Mouse (Mus musculus) kidney, embryonic 14.5 days (tissue): ENCODE data around the gene Stra6. TPM values are rescaled to one million over a fixed set of nuclear protein-coding genes. Genes with fewer than 3 reads are reported as not detected.

ENCODE experiments used
- ATAC-seq: fragments of 200-750 bp; cut with Nextera tagmentation; 2 replicates; pipeline ENCODE4 v1.8.0; 2017; ENCODE audit warnings: moderate number of reproducible peaks, mild to moderate bottlenecking, moderate TSS enrichment, moderate library complexity; ENCODE audit not compliant: low FRiP score, low TSS enrichment
- H3K27ac ChIP-seq: fragments of 300-500 bp; sonication (generic); 2 replicates; pipeline ENCODE4 v1.5.1; 2014; ENCODE audit warnings: low read depth, mild to moderate bottlenecking, low read length, moderate library complexity, mixed read lengths
- H3K27me3 ChIP-seq: fragments of 300-500 bp; sonication (generic); 2 replicates; pipeline ENCODE4 v1.6.1; 2014; ENCODE audit warnings: mild to moderate bottlenecking, low read length; ENCODE audit not compliant: control insufficient read depth, insufficient read depth
- H3K36me3 ChIP-seq: fragments of 300-500 bp; sonication (generic); 2 replicates; pipeline ENCODE4 v1.6.1; 2014; ENCODE audit warnings: low read length, mixed read lengths; ENCODE audit not compliant: control insufficient read depth, insufficient read depth
- H3K4me1 ChIP-seq: fragments of 300-500 bp; sonication (generic); 2 replicates; pipeline ENCODE4 v1.6.1; 2014; ENCODE audit warnings: low read length, mixed read lengths; ENCODE audit not compliant: control insufficient read depth, insufficient read depth
- H3K4me2 ChIP-seq: fragments of 300-500 bp; sonication (generic); replicated peaks from 2 replicates; pipeline ENCODE4 v1.6.1; 2014; ENCODE audit warnings: low read depth, mild to moderate bottlenecking, low read length
- H3K4me3 ChIP-seq: fragments of 300-500 bp; sonication (generic); 2 replicates; pipeline ENCODE4 v1.5.1; 2014; ENCODE audit warnings: mild to moderate bottlenecking, low read length
- H3K9ac ChIP-seq: fragments of 300-500 bp; sonication (generic); 2 replicates; pipeline ENCODE4 v1.6.1; 2014; ENCODE audit warnings: low read depth, mild to moderate bottlenecking, low read length, moderate library complexity
- H3K9me3 ChIP-seq: fragments of 300-500 bp; sonication (generic); 2 replicates; pipeline ENCODE4 v1.6.1; 2016; ENCODE audit warnings: low read length; ENCODE audit not compliant: control insufficient read depth
- WGBS: fragments of 180-500 bp; shearing (Covaris S2); extraction: QIAGEN DNeasy Blood & Tissue Kit; methylation state at CpG from one replicate; pipeline ENCODE4 v1.1.7; 2014; 5-methylcytosine and 5-hydroxymethylcytosine counted together
- polyA plus RNA-seq: library from polyadenylated mRNA; unstranded; fragments of >200 nt; fragmentation: Nextera tagmentation; extraction: Ambion mirVana; gene quantifications from 2 replicates; pipeline ENCODE4 v1.2.1, GENCODE M21; 2014

The Stra6 gene
- polyA plus RNA-seq, 1 experiment from 2014 or later, result 39.2 TPM

GRCm38 (mm10) chr9:58096629-58097301 is 33.2 kb downstream of the Stra6 start:
- H3K9ac ChIP-seq, result no peak overlapping the region
- 0 out of 2 replicates have a peak, but pooled peaks cover 5% of the 10 kb centered on the region for H3K4me1 ChIP-seq
- ATAC-seq, result no peak
- H3K4me2 ChIP-seq, result no peak overlapping the region
- H3K27ac ChIP-seq, result no peak overlapping the region
- WGBS, result 66% methylated on average over 5 of the region's 5 CpGs
- no peaks in the 10 kb centered on the region for H3K9me3 ChIP-seq
- H3K36me3 ChIP-seq, result no peaks in the 10 kb centered on the region
- H3K4me3 ChIP-seq, result no peak overlapping the region
- H3K27me3 ChIP-seq, result no peaks in the 10 kb centered on the region

GRCm38 (mm10) chr9:58099836-58100565 is 36.4 kb downstream of the Stra6 start:
- Histone ChIP-seq H3K4me3 (no peak overlapping the region), H3K9me3 (no peaks in the 10 kb centered on the region), H3K36me3 (no peaks in the 10 kb centered on the region), H3K4me2 (no peak overlapping the region), H3K9ac (no peak overlapping the region), H3K27me3 (no peaks in the 10 kb centered on the region), H3K27ac (no peak overlapping the region), H3K4me1 (0 out of 2 replicates have a peak, but pooled peaks cover 5% of the 10 kb centered on the region)
- WGBS, result 54% methylated on average over 5 of the region's 5 CpGs
- peak; percentile 10; the same call in 1 of the 2 replicates for ATAC-seq

GRCm38 (mm10) chr9:58102013-58102412 is 38.4 kb downstream of the Stra6 start:
- 0 out of 2 replicates have a peak, but pooled peaks cover 5% of the 10 kb centered on the region for H3K4me1 ChIP-seq
- no peak overlapping the region for H3K4me3 ChIP-seq
- no peak overlapping the region for H3K27ac ChIP-seq
- no peak overlapping the region for H3K9ac ChIP-seq
- no peak overlapping the region for H3K4me2 ChIP-seq
- ATAC-seq, result no peak
- no peaks in the 10 kb centered on the region for H3K27me3 ChIP-seq
- H3K36me3 ChIP-seq, result no peaks in the 10 kb centered on the region
- no peaks in the 10 kb centered on the region for H3K9me3 ChIP-seq
- WGBS, result 83% methylated on average over 4 of the region's 4 CpGs

GRCm38 (mm10) chr9:58103647-58104046 is 40.1 kb downstream of the Stra6 start:
- Histone ChIP-seq H3K27me3 (no peaks in the 10 kb centered on the region), H3K4me3 (no peak overlapping the region), H3K9ac (no peak overlapping the region), H3K4me1 (0 out of 2 replicates have a peak, but pooled peaks cover 5% of the 10 kb centered on the region), H3K4me2 (no peak overlapping the region), H3K27ac (no peak overlapping the region), H3K36me3 (no peaks in the 10 kb centered on the region), H3K9me3 (no peaks in the 10 kb centered on the region)
- no peak for ATAC-seq
- WGBS, result 73% methylated on average over 6 of the region's 6 CpGs

- no peaks in the 10 kb centered on the region for H3K36me3 ChIP-seq
- H3K9ac ChIP-seq, result no peak overlapping the region
- H3K4me2 ChIP-seq, result no peak overlapping the region
- no peaks in the 10 kb centered on the region for H3K9me3 ChIP-seq
- no peak for ATAC-seq
- H3K4me3 ChIP-seq, result no peak overlapping the region
- no peak overlapping the region for H3K27ac ChIP-seq
- 0 out of 2 replicates have a peak, but pooled peaks cover 4% of the 10 kb centered on the region for H3K4me1 ChIP-seq
- 39% methylated on average over 15 of the region's 15 CpGs for WGBS
- H3K27me3 ChIP-seq, result no peaks in the 10 kb centered on the region; the same call in 1 of the 2 replicates
Measured at GRCm38 (mm10) chr9:58105595-58106169, 42.1 kb downstream of the Stra6 start.

GRCm38 (mm10) chr9:58107494-58107893 is 43.9 kb downstream of the Stra6 start:
- Histone ChIP-seq H3K4me1 (peaks cover 15% of the 10 kb centered on the region), H3K36me3 (no peaks in the 10 kb centered on the region), H3K4me3 (no peak overlapping the region), H3K27ac (no peak overlapping the region), H3K27me3 (no peaks in the 10 kb centered on the region; the same call in 1 of the 2 replicates), H3K9me3 (no peaks in the 10 kb centered on the region), H3K4me2 (no peak overlapping the region), H3K9ac (no peak overlapping the region)
- WGBS, result 63% methylated on average over 5 of the region's 5 CpGs
- ATAC-seq, result no peak

- 79% methylated on average over 5 of the region's 5 CpGs for WGBS
- H3K4me3 ChIP-seq, result no peak overlapping the region
- no peaks in the 10 kb centered on the region for H3K36me3 ChIP-seq
- peaks cover 45% of the 10 kb centered on the region for H3K4me1 ChIP-seq
- no peak overlapping the region for H3K9ac ChIP-seq
- H3K9me3 ChIP-seq, result no peaks in the 10 kb centered on the region
- H3K4me2 ChIP-seq, result no peak overlapping the region
- no peak for ATAC-seq
- H3K27ac ChIP-seq, result no peak overlapping the region
- no peaks in the 10 kb centered on the region; the same call in 1 of the 2 replicates for H3K27me3 ChIP-seq
Measured at GRCm38 (mm10) chr9:58110787-58111186, 47.2 kb downstream of the Stra6 start.

GRCm38 (mm10) chr9:58111431-58111830 is 47.8 kb downstream of the Stra6 start:
- H3K4me1 ChIP-seq, result peaks cover 51% of the 10 kb centered on the region
- no peaks in the 10 kb centered on the region for H3K36me3 ChIP-seq
- no peaks in the 10 kb centered on the region for H3K9me3 ChIP-seq
- WGBS, result 53% methylated on average over 6 of the region's 6 CpGs
- H3K4me3 ChIP-seq, result no peak overlapping the region
- no peak overlapping the region for H3K9ac ChIP-seq
- no peak overlapping the region for H3K27ac ChIP-seq
- H3K27me3 ChIP-seq, result no peaks in the 10 kb centered on the region; the same call in 1 of the 2 replicates
- ATAC-seq, result no peak
- no peak overlapping the region for H3K4me2 ChIP-seq
